Mouse (Mus musculus): Measurements from ENCODE around the gene Notch1.

GRCm38 (mm10) chr2:26460837-26461236 lies 55.6 kb downstream of the Notch1 start:
- no peak for TF ChIP-seq CTCF (IDR thresholded peaks at IDR 0.05)
- TF ChIP-seq EP300 (IDR thresholded peaks at IDR 0.05): no peak

Measured in lung, postnatal 0 days (tissue).